Mouse (Mus musculus) neural tube, embryonic 11.5 days (tissue): ENCODE results near the gene Ckap4. TPM values are rescaled to one million over a fixed set of nuclear protein-coding genes. Genes with fewer than 3 reads are reported as not detected.

Experiments
- ATAC-seq: fragments of 200-750 bp; cut with Nextera tagmentation; 2 replicates; pipeline ENCODE4 v1.8.0; 2017; ENCODE audit warnings: moderate number of reproducible peaks, mild to moderate bottlenecking, moderate TSS enrichment, moderate library complexity; ENCODE audit not compliant: insufficient read depth, low FRiP score, low TSS enrichment
- DNase-seq: peaks from one replicate; pipeline ENCODE4 v3.0.0-alpha.2; 2015; ENCODE audit warnings: low spot score
- H3K27ac ChIP-seq: fragments of 300-500 bp; sonication (generic); 2 replicates; pipeline ENCODE4 v1.5.1; 2014; ENCODE audit warnings: low read depth, mild to moderate bottlenecking, low read length
- H3K27me3 ChIP-seq: fragments of 300-500 bp; sonication (generic); 2 replicates; pipeline ENCODE4 v1.6.1; 2014; ENCODE audit warnings: mild to moderate bottlenecking, low read length, mixed read lengths; ENCODE audit not compliant: control insufficient read depth, insufficient read depth
- H3K36me3 ChIP-seq: fragments of 300-500 bp; sonication (generic); 2 replicates; pipeline ENCODE4 v1.6.1; 2014; ENCODE audit warnings: mild to moderate bottlenecking, low read length, moderate library complexity, mixed read lengths; ENCODE audit not compliant: control insufficient read depth, insufficient read depth
- H3K4me1 ChIP-seq: fragments of 300-500 bp; sonication (generic); 2 replicates; pipeline ENCODE4 v1.6.1; 2014; ENCODE audit warnings: low read length, mixed read lengths; ENCODE audit not compliant: control insufficient read depth, insufficient read depth
- H3K4me2 ChIP-seq: fragments of 300-500 bp; sonication (generic); 2 replicates; pipeline ENCODE4 v1.6.1; 2014; ENCODE audit warnings: low read depth, mild to moderate bottlenecking, moderate library complexity
- H3K4me3 ChIP-seq: fragments of 300-500 bp; sonication (generic); 2 replicates; pipeline ENCODE4 v1.5.1; 2014; ENCODE audit warnings: low read depth, low read length
- H3K9ac ChIP-seq: fragments of 300-500 bp; sonication (generic); 2 replicates; pipeline ENCODE4 v1.6.1; 2014; ENCODE audit warnings: mild to moderate bottlenecking, low read length
- H3K9me3 ChIP-seq: fragments of 300-500 bp; sonication (generic); 2 replicates; pipeline ENCODE4 v1.6.1; 2016; ENCODE audit warnings: low read length; ENCODE audit not compliant: control insufficient read depth
- WGBS: fragments of 180-500 bp; shearing (Covaris S2); extraction: QIAGEN DNeasy Blood & Tissue Kit; methylation state at CpG from one replicate; pipeline ENCODE4 v1.1.7; 2014; 5-methylcytosine and 5-hydroxymethylcytosine counted together
- polyA plus RNA-seq: library from polyadenylated mRNA; unstranded; fragments of >200 nt; fragmentation: Nextera tagmentation; extraction: Ambion mirVana; gene quantifications from 2 replicates; pipeline ENCODE4 v1.2.1, GENCODE M21; 2014

Gene Ckap4
- polyA plus RNA-seq, 1 experiment from 2014 or later: 91.2 TPM

- no peak overlapping the region for H3K9ac ChIP-seq
- H3K4me3 ChIP-seq: no peak overlapping the region
- no peaks in the 10 kb centered on the region for H3K27me3 ChIP-seq
- ATAC-seq (no peak), DNase-seq (no peak)
- H3K9me3 ChIP-seq: no peaks in the 10 kb centered on the region
- 73% methylated on average over 5 of the region's 5 CpGs for WGBS
- H3K27ac ChIP-seq: no peak overlapping the region
- H3K4me2 ChIP-seq: no peak overlapping the region
- H3K4me1 ChIP-seq: 0 out of 2 replicates have a peak, but pooled peaks cover 3% of the 10 kb centered on the region
- no peaks in the 10 kb centered on the region for H3K36me3 ChIP-seq
Measured at GRCm38 (mm10) chr10:84573671-84574420, 40.0 kb upstream of the Ckap4 start.

- H3K9me3 ChIP-seq: no peaks in the 10 kb centered on the region
- H3K27me3 ChIP-seq: no peaks in the 10 kb centered on the region
- no peak for DNase-seq
- H3K27ac ChIP-seq: no peak overlapping the region
- H3K36me3 ChIP-seq: no peaks in the 10 kb centered on the region
- no peak overlapping the region for H3K4me3 ChIP-seq
- WGBS: 86% methylated on average over 10 of the region's 10 CpGs
- no peak overlapping the region for H3K9ac ChIP-seq
- no peak overlapping the region for H3K4me2 ChIP-seq
- ATAC-seq: no peak
- H3K4me1 ChIP-seq: no peaks in the 10 kb centered on the region
Measured at GRCm38 (mm10) chr10:84571052-84571639, 37.3 kb upstream of the Ckap4 start.

GRCm38 (mm10) chr10:84564427-84564826 is 30.6 kb upstream of the Ckap4 start:
- H3K27me3 ChIP-seq: no peaks in the 10 kb centered on the region
- ATAC-seq (no peak), DNase-seq (no peak)
- WGBS: 83% methylated on average over 8 of the region's 8 CpGs
- no peak overlapping the region for H3K4me2 ChIP-seq
- H3K4me3 ChIP-seq: no peak overlapping the region
- no peaks in the 10 kb centered on the region for H3K4me1 ChIP-seq
- H3K27ac ChIP-seq: no peak overlapping the region
- H3K9me3 ChIP-seq: no peaks in the 10 kb centered on the region
- no peaks in the 10 kb centered on the region for H3K36me3 ChIP-seq
- H3K9ac ChIP-seq: no peak overlapping the region

GRCm38 (mm10) chr10:84562567-84563554 is 29.0 kb upstream of the Ckap4 start:
- DNase-seq (no peak), ATAC-seq (no peak)
- WGBS: 65% methylated on average over 13 of the region's 13 CpGs

GRCm38 (mm10) chr10:84562121-84562520 is 28.3 kb upstream of the Ckap4 start:
- no peaks in the 10 kb centered on the region for H3K4me1 ChIP-seq
- DNase-seq: peak; percentile 12
- H3K27me3 ChIP-seq: no peaks in the 10 kb centered on the region
- no peak overlapping the region for H3K4me2 ChIP-seq
- H3K36me3 ChIP-seq: no peaks in the 10 kb centered on the region
- H3K9me3 ChIP-seq: no peaks in the 10 kb centered on the region
- WGBS: 61% methylated on average over 5 of the region's 5 CpGs
- no peak overlapping the region for H3K27ac ChIP-seq
- H3K4me3 ChIP-seq: no peak overlapping the region
- no peak for ATAC-seq
- H3K9ac ChIP-seq: no peak overlapping the region

More at GRCm38 (mm10) chr10:84562567-84563554, 29.0 kb upstream of the Ckap4 start:
- Histone ChIP-seq H3K9ac (no peak overlapping the region), H3K4me2 (no peak overlapping the region), H3K36me3 (no peaks in the 10 kb centered on the region), H3K4me3 (no peak overlapping the region), H3K9me3 (no peaks in the 10 kb centered on the region), H3K4me1 (no peaks in the 10 kb centered on the region), H3K27me3 (no peaks in the 10 kb centered on the region), H3K27ac (no peak overlapping the region)

- 94% methylated on average over 4 of the region's 4 CpGs for WGBS
- no peak overlapping the region for H3K4me3 ChIP-seq
- no peak for ATAC-seq
Measured at GRCm38 (mm10) chr10:84559986-84560385, 26.1 kb upstream of the Ckap4 start.

GRCm38 (mm10) chr10:84558511-84558910 is 24.6 kb upstream of the Ckap4 start:
- WGBS: 100% methylated on average over 1 of the region's 1 CpGs
- Histone ChIP-seq H3K27ac (no peak overlapping the region), H3K27me3 (no peaks in the 10 kb centered on the region), H3K4me3 (no peak overlapping the region), H3K4me2 (no peak overlapping the region), H3K4me1 (no peaks in the 10 kb centered on the region), H3K36me3 (no peaks in the 10 kb centered on the region), H3K9me3 (no peaks in the 10 kb centered on the region), H3K9ac (no peak overlapping the region)
- DNase-seq (no peak), ATAC-seq (no peak)

More at GRCm38 (mm10) chr10:84559986-84560385, 26.1 kb upstream of the Ckap4 start:
- Histone ChIP-seq H3K4me2 (no peak overlapping the region), H3K9me3 (no peaks in the 10 kb centered on the region), H3K9ac (no peak overlapping the region), H3K4me1 (no peaks in the 10 kb centered on the region), H3K27me3 (no peaks in the 10 kb centered on the region), H3K36me3 (no peaks in the 10 kb centered on the region), H3K27ac (no peak overlapping the region)
- no peak for DNase-seq

- Histone ChIP-seq H3K4me2 (no peak overlapping the region), H3K27ac (no peak overlapping the region)
Measured at GRCm38 (mm10) chr10:84556120-84556519, 22.3 kb upstream of the Ckap4 start.

More at GRCm38 (mm10) chr10:84556120-84556519, 22.3 kb upstream of the Ckap4 start:
- Histone ChIP-seq H3K36me3 (no peaks in the 10 kb centered on the region), H3K4me3 (no peak overlapping the region), H3K9ac (no peak overlapping the region), H3K4me1 (no peaks in the 10 kb centered on the region), H3K27me3 (no peaks in the 10 kb centered on the region), H3K9me3 (no peaks in the 10 kb centered on the region)
- ATAC-seq: no peak
- no peak for DNase-seq
- WGBS: 85% methylated on average over 2 of the region's 2 CpGs
